20 mouse cellular contexts compared by ENCODE assay signal in the genomic region with DNA sequence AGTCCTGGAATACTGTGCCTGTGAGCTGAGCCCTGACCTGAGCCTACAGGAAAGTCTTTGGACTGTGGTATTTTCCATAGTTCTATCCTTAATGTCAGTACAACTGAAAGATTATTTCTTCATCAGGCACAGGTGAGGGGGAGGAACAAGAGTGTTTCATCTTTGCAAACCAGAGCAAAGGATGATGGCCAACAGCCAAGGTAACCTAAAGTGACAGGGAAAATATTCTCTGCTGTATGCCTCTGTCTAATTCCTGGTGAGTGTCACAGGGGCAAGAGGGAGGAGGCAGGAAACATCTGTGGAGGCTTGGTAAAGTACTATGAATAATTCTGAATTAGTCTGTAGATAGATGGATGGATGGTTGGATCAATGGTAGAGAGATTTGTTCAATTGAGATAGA.
"Had no signal": no experiment of that assay in that cellular context is flagged by ENCODE, and none has a peak within 500 bp of the region (broad histone marks: within the 10 kb centered on the region; RNA-seq: fewer than 3 reads in every experiment).

No protein-coding gene starts in this region.

- H3K4me1 ChIP-seq: lung, embryonic 15.5 days; midbrain, embryonic 10.5 days; midbrain, embryonic 12.5 days; neural tube, embryonic 13.5 days; neural tube, embryonic 15.5 days had no signal

- ATAC-seq: lung, postnatal 0 days; midbrain, embryonic 16.5 days had no signal

- H3K27ac ChIP-seq: lung, embryonic 15.5 days; midbrain, embryonic 10.5 days; midbrain, embryonic 12.5 days; neural tube, embryonic 13.5 days; neural tube, embryonic 15.5 days had no signal

- DNase-seq: lung, adult 2 months; lung, postnatal 14 days; lung, postnatal 4 days; midbrain, embryonic 14.5 days; retina, postnatal 1 day; right cerebral cortex, adult 18-20 months; right cerebral cortex, postnatal 25 days; right cerebral cortex, postnatal 4 days; spleen, adult 18-20 months; thymus, adult 18-20 months; thymus, postnatal 14 days; thymus, postnatal 36 days had no signal

- H3K9ac ChIP-seq: lung, embryonic 15.5 days; midbrain, embryonic 12.5 days; neural tube, embryonic 13.5 days; neural tube, embryonic 15.5 days had no signal

- H3K27me3 ChIP-seq: lung, embryonic 15.5 days; midbrain, embryonic 12.5 days; neural tube, embryonic 13.5 days; neural tube, embryonic 15.5 days had no signal

- H3K36me3 ChIP-seq: lung, embryonic 15.5 days; midbrain, embryonic 10.5 days; midbrain, embryonic 12.5 days; neural tube, embryonic 13.5 days; neural tube, embryonic 15.5 days had no signal

- H3K9me3 ChIP-seq: lung, embryonic 15.5 days; midbrain, embryonic 10.5 days; midbrain, embryonic 12.5 days; neural tube, embryonic 13.5 days; neural tube, embryonic 15.5 days had no signal

- H3K4me3 ChIP-seq: lung, embryonic 15.5 days; midbrain, embryonic 10.5 days; midbrain, embryonic 12.5 days; myocyte; neural tube, embryonic 13.5 days; neural tube, embryonic 15.5 days had no signal

- H3K4me2 ChIP-seq: lung, embryonic 15.5 days; midbrain, embryonic 12.5 days; neural tube, embryonic 13.5 days; neural tube, embryonic 15.5 days had no signal
